Mouse (Mus musculus) cortical plate, adult 2 months (tissue): Measurements from ENCODE around the gene Limch1. TPM values are rescaled to one million over a fixed set of nuclear protein-coding genes. Genes with fewer than 3 reads are reported as not detected.
A peak's percentile ranks its signal among the peaks of the same experiment; 100 is the strongest.

Experiments used
- H3K27ac ChIP-seq: fragments of 200-500 bp; 2 replicates; pipeline ENCODE4 v1.5.1; 2012; ENCODE audit warnings: low read length, control low read depth, inconsistent platforms; ENCODE audit not compliant: insufficient read depth
- H3K4me1 ChIP-seq: fragments of 200-500 bp; 2 replicates; pipeline ENCODE4 v1.6.1; 2011; ENCODE audit warnings: low read length; ENCODE audit not compliant: control insufficient read depth, insufficient read depth
- H3K4me3 ChIP-seq: fragments of 200-500 bp; 2 replicates; pipeline ENCODE4 v1.5.1; 2011; ENCODE audit warnings: mild to moderate bottlenecking, low read length, control low read depth; ENCODE audit not compliant: insufficient read depth
- CTCF ChIP-seq: fragments of 200-500 bp; IDR thresholded peaks from 2 replicates; pipeline ENCODE4 v1.5.1; 2011; ENCODE audit warnings: mild to moderate bottlenecking, control low read depth, low read length; ENCODE audit not compliant: insufficient read depth; ENCODE audit errors: extremely low read depth
- POLR2A ChIP-seq: fragments of 200-500 bp; IDR thresholded peaks from 2 replicates; pipeline ENCODE4 v1.6.1; 2011; ENCODE audit warnings: mild to moderate bottlenecking, low read length, control low read depth; ENCODE audit not compliant: insufficient read depth; ENCODE audit errors: extremely low read depth
- polyA plus RNA-seq: library from polyadenylated mRNA; depleted of rRNA; stranded (reverse); fragments of >200 nt; gene quantifications from 2 replicates; pipeline ENCODE4 v1.2.3, GENCODE M21; 2012

Limch1 gene
- polyA plus RNA-seq, 1 experiment = 56.3 TPM

- TF ChIP-seq CTCF (no peak), POLR2A (no peak)
- Histone ChIP-seq H3K4me3 (no peak overlapping the region), H3K4me1 (peaks cover 1% of the 10 kb centered on the region), H3K27ac (no peak overlapping the region)
Measured at GRCm38 (mm10) chr5:66842776-66843175, 97.1 kb downstream of the Limch1 start.

- Histone ChIP-seq H3K4me3 (no peak overlapping the region), H3K27ac (no peak overlapping the region), H3K4me1 (peaks cover 4% of the 10 kb centered on the region)
- no peak for TF ChIP-seq POLR2A
- no peak for TF ChIP-seq CTCF
Measured at GRCm38 (mm10) chr5:66848136-66848535, 102.5 kb downstream of the Limch1 start.

DNA sequence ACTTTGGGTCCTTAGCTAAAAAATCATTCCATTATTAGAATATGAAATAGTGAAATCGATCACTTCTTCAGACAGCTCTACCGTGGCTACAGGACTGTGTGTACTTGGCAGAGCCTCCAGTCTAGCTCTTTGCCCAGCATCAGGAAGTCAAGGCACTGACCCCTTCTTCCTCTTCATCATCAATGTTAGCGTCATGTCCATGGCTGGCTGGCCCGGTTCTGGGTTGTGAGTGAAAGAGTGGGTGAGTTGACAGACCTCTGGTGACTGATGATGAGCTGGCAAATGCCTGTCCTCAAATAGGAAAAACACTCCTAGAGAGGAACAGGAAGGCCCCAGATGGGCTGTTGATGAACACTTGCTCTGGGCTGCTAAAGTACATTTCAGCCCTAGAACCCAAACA lies 103.5 kb downstream of the Limch1 start:
- Histone ChIP-seq H3K4me3 (no peak overlapping the region), H3K4me1 (peaks cover 4% of the 10 kb centered on the region), H3K27ac (no peak overlapping the region)
- no peak for TF ChIP-seq CTCF

DNA sequence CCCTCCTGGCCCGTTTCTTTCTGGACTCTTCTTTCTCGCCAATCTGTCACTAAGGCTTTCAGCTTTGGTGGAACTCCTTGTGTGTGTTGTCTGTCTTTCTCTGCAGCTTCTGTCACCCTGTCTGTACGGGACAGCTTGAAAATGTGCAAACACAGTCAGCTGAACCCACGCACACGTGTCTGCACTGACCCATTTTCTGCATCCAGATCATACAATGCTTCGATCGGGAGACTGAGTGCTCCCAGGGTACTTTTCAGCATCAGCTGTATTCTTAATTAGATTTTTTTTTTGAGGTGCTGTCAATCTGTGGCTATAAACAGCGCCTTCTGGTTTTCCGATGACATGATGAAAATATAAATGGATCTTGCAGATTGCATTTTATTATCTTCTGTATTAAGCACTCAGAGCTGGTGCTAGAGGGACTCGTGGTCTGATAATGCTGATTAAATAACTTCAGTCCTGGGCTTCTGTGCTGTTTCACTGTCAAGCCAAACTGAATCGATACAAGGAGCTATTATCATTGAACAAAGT lies 105.2 kb downstream of the Limch1 start:
- Histone ChIP-seq H3K4me3 (no peak overlapping the region), H3K4me1 (peaks cover 7% of the 10 kb centered on the region; the same call in 1 of the 2 replicates), H3K27ac (peak overlapping the region; percentile 6; the same call in 1 of the 2 replicates)
- TF ChIP-seq POLR2A (no peak), CTCF (no peak)

GRCm38 (mm10) chr5:66851708-66852107 lies 106.1 kb downstream of the Limch1 start:
- Histone ChIP-seq H3K27ac (no peak overlapping the region), H3K4me1 (peaks cover 8% of the 10 kb centered on the region; the same call in 1 of the 2 replicates), H3K4me3 (no peak overlapping the region)
- TF ChIP-seq POLR2A = no peak
- no peak for TF ChIP-seq CTCF

- H3K4me1 ChIP-seq = peaks cover 8% of the 10 kb centered on the region; the same call in 1 of the 2 replicates
- no peak overlapping the region for H3K27ac ChIP-seq
- TF ChIP-seq POLR2A (no peak), CTCF (no peak)
- H3K4me3 ChIP-seq = no peak overlapping the region
Measured at GRCm38 (mm10) chr5:66854263-66854662, 108.6 kb downstream of the Limch1 start.

- Histone ChIP-seq H3K27ac (no peak overlapping the region), H3K4me3 (no peak overlapping the region), H3K4me1 (peaks cover 6% of the 10 kb centered on the region; the same call in 1 of the 2 replicates)
- no peak for TF ChIP-seq CTCF
- no peak for TF ChIP-seq POLR2A
Measured at GRCm38 (mm10) chr5:66855358-66856107, 109.9 kb downstream of the Limch1 start.

- TF ChIP-seq CTCF (no peak), POLR2A (no peak)
Measured at GRCm38 (mm10) chr5:66859506-66859905, 113.9 kb downstream of the Limch1 start.

GRCm38 (mm10) chr5:66861232-66862035 lies 115.8 kb downstream of the Limch1 start:
- no peak overlapping the region for H3K4me3 ChIP-seq
- peaks cover 3% of the 10 kb centered on the region; the same call in 1 of the 2 replicates for H3K4me1 ChIP-seq
- no peak for TF ChIP-seq CTCF
- no peak for TF ChIP-seq POLR2A
- H3K27ac ChIP-seq = no peak overlapping the region

More at GRCm38 (mm10) chr5:66859506-66859905, 113.9 kb downstream of the Limch1 start:
- Histone ChIP-seq H3K4me3 (no peak overlapping the region), H3K4me1 (peaks cover 5% of the 10 kb centered on the region; the same call in 1 of the 2 replicates), H3K27ac (no peak overlapping the region)
